Mouse (Mus musculus) lung, postnatal 10 days (tissue): ENCODE data around the gene Clic6.
A peak's percentile ranks its signal among the peaks of the same experiment; 100 is the strongest.

Experiments used
- DNase-seq: peaks from one replicate; pipeline ENCODE4 v3.0.0; 2021

The Clic6 gene

DNA sequence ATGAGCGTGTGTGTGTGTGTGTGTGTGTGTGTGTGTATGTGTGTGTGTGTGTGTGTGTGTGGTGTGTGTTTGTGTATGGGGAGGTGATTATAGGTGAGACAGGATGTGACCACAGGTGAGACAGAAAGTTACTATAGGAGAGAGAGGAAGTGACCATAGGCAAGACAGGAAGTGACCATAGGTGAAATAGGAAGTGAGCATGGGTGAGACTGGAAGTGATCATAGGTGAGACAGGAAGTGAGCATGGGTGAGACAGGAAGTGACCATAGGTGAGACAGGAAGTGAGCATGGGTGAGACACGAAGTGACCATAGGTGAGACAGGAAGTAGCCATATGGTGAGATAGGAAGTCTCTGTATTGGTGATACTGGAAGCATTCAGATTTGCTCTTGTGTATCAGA, 49.7 kb downstream of the Clic6 start:
- DNase-seq, result no peak

DNA sequence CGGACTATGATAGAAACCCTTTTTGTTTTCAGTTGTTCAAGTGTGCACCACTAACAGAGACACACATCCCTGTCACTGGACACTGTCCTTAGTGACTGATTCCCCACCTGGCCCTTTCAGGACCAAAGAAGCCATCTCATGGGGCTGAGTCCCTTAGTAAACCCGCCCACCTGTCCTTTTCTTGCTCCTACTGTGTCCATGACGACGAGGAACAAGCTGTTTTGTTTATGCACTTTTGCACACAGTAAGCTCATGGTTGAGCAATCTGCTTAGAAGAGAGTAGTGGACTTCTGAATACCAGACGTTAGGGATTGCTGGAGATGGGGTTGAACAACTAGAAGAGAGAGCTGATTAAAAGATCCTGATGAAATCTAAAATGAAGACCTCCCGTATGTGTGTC, 52.8 kb downstream of the Clic6 start:
- DNase-seq, result no peak

DNA sequence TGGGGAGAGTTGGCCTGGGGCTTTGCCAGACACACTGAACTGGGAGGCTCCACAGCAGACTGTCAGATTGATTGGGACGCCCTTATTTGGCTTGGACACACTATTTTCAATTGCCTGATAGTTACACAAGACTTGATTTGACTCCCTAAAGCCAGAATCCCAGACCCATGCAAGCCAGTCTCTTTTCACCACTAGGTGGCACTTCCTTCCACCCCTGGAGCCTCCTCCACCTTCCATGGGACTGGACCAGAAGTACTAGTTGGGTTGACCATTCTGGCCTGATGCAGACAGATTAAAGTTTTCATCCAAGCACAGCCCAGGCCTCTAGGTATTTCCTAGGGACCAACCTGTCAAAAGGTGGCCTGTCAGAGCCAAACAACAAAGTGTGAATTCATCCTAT, 58.7 kb downstream of the Clic6 start:
- DNase-seq, result peak; percentile 69

DNA sequence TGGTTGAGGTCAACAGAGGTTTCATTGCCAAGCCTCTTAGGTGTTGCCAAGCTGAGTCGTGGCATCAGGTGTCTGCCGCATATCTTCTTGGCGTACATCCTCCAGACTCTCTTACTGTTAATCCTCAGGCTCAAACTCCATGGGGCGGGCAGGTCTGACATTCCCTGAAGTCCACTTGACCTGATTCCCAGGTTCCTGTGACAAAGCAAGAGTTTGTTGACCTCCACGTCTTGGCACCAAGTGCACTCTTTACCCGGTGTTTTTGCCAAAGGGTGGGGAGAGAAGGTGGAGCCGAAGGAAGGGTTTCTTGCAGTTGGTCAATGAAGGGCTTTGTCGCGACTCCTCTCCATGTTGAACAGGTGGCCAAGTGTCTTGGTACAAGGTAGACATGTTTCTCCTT, 63.1 kb downstream of the Clic6 start:
- DNase-seq, result peak; percentile 53

DNA sequence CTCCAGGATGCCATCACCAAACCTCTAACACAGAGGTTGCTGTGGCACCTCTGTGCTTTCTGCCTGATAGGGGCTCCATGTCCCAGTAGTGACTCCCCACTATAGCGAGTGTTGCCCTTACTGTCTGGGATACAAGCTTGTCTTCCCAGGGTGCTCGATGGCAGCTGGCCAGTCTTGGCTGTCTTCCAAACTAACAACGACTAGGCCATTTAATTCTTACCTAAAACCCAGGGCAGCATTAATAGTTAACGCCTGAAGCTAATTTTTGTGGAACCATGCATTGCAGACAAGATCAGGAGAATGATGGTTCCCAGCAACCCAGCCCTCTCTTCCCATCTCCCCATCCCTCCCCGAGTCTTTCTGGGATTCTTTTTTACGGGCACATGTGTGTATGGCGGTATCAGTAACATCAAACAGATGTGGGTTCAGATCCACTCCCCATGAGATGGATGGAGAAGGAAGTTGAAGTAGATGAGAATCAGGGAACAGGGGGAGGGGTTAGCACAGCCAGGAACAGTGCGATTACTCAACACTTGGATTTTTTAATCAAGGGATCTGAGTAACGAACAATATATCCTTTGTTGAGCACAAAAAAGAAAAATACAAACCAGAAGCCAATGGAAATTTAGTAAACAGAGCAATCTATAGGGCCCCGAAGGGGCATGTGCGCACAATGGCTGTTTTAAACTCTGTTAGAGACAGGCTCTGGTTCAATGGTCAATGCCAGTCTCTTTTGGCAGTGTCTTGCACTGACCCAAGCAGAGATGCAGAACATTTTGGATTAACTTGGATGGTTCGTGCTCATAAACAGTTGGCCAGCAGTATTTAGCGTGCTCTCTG, 66.0 kb downstream of the Clic6 start:
- DNase-seq, result peak; percentile 14

DNA sequence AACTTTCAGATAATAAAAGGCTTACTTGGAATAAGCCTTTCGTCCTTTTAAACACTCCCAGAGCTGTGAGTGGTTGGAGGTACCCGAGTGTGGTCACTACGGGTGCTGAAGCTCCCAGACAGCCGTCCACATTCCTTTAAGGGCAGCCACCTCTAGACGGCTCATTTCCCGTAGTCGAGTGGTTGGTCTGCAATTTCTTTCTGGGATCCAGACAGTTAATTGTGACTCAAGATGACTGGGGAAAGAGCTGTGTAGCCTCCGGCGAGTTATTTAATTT, 66.5 kb downstream of the Clic6 start:
- no peak for DNase-seq

DNA sequence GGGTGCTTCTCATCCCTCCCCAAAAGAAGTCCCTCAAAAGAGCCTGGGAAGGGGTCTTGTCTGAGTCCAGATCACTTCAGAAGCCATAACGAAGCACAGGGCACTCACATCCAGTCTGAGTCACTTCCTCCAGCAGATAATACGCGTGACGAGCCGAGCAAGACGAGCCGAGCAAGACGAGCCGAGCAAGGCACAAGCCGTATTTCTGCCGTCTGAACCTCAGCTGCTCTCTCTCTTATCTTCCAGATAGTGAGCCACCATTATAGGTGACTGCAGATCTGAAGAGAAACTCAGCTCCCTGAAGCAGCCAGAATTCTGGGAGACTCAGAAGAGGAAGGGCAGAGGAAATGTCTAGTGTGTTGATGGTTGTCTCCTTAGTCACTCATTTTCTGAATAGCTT, 67.3 kb downstream of the Clic6 start:
- DNase-seq, result no peak

DNA sequence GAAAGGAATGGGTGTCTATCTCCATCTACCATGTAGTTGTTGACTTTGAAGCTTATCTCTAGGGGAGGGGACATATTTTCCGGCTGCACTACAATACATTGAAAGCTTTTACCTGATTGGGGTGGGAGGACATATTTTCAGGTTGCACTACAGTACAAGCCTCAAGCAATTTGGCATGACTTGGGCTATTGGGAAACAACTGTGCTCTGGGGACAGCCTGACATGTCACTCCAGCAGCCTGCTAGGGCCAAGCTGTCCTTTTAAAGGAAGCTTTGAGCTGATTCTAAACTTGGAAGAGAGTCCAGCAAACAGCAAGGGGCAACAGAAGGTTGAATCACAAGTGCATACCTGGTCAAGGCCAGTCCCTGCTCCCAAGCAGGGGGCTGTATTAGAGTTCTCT, 69.5 kb downstream of the Clic6 start:
- no peak for DNase-seq

DNA sequence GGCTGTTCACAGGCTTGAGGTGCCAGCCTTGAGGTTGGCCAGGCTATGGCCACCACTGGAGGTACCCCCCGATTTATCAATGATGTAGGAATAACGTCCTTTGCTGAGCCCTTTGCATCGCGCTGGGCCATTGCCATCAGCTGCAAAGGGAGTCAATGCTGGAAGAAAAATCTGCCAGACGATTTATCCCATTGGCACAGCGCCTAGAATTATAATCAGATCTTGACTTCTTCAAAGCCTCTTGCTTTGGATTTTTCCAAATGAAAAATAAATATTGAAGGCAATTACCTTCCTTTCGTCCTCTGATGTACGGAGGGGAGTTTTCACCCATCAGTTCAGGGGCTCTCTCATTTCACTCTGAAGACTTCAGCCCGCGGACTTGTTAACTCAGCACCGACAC, 79.8 kb downstream of the Clic6 start:
- DNase-seq, result no peak

DNA sequence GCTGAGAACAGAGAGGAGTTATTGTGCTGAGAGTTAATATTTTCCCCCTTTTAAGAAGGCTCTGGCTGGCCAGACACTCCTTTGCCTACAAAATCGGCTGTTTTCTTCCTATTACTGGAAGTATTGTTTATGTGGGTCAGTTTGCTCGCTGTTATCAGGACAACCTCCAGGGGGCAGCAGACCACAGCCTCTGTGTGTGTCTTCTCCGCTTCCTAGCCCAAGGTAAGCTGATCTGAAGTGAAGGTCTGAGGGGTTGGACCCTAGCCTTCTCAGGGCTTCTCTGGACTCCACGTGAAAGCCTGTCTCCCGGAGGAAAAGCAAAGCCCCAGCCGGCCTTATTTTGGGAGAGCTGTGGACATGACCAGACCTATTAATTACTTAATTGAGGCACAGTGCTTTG, 80.2 kb downstream of the Clic6 start:
- peak; percentile 91 for DNase-seq

DNA sequence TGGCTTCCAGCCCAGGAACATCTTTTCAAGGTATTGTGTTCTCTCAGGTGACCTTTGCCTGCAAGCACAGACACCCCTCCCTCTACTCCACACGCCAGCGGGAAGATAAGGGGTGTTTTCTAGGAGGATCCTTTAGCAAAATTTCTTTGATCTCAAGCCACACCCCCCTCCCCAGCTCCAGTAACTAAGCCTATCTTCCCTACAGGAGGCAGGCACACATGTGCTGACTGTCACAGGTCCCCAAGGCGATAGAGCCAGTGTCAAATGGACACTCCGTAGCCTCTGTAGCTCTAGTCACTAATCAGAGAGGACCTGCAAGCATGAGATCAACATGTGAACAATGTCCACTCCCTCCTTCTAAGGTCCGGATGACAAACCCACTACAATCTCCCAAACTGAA, 80.6 kb downstream of the Clic6 start:
- DNase-seq, result no peak

DNA sequence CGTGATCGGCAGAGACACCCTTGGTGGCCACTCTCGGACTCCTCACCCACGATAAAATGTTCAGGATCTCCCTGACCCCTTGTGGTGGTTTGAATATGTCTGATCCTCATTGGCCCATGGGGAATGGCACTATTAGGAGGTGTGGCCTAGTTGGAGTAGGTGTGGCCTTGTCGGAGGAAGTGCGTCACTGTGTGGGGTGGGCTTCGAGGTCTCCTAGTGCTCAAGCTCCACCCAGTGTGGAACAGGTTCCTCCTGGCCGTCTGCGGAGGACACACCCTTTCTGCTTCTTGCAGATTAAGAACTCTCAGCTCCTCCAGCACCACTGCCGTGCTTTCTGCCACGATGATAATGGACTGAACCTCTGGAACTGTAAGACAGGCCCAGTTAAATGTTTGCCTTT, 85.7 kb downstream of the Clic6 start:
- DNase-seq, result peak; percentile 24

DNA sequence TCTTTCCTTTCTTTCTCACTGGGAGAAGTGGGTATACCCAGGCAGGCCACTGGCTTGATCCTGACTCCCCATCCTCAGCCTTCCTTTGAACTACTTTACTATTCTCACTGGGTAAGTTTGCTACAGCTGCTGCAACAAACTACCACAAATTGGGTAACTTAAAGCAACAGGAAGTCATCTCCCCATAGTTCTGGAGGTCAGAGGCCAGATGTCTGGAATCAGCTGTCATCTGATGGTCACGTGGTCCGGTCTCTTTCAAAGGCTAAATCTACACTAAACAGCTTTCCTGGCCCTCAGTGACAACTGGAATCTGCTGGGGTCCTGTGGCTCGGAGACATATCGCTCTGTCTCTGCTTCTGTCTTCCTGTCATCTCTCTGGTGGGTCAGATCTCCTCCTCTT, 87.7 kb downstream of the Clic6 start:
- peak; percentile 45 for DNase-seq

DNA sequence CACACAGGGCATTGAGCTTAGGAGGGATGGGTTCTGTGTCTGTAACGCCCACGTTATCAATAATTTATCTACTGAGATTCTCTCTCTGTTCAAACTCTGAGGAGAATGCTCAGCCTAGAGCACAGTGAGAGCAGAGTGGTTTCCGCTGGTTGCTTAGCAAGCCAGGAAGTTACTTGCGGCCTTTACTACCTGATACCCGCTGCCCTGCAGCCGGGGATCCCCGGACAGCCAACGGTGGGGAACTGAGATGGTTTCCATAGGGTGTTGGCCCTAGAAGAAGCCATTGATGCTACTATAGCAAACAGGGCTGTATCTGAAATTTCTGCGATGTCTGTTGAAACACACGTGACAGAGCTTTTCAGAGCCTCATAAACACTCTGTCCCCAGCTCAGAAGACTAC, 90.3 kb downstream of the Clic6 start:
- DNase-seq, result no peak

DNA sequence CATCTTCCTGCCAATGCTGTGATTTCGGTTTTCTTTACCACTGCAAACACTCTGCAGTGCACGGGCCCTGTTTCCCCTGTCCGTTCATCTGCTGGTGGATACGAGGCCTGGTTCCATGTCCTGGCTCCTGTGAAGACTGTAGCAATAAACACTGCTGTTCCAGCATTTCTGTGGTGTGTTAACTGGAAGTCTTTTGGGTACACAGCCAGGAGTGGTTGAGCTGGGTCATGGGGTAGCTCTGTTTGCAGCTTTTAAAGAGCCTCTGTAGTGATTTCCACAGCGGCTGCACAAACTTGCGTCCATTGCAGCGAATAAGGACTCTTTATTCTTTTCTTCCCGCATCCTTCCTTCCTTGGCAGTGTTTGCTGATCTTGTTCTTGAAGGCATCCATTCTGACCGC, 91.8 kb downstream of the Clic6 start:
- peak; percentile 46 for DNase-seq

DNA sequence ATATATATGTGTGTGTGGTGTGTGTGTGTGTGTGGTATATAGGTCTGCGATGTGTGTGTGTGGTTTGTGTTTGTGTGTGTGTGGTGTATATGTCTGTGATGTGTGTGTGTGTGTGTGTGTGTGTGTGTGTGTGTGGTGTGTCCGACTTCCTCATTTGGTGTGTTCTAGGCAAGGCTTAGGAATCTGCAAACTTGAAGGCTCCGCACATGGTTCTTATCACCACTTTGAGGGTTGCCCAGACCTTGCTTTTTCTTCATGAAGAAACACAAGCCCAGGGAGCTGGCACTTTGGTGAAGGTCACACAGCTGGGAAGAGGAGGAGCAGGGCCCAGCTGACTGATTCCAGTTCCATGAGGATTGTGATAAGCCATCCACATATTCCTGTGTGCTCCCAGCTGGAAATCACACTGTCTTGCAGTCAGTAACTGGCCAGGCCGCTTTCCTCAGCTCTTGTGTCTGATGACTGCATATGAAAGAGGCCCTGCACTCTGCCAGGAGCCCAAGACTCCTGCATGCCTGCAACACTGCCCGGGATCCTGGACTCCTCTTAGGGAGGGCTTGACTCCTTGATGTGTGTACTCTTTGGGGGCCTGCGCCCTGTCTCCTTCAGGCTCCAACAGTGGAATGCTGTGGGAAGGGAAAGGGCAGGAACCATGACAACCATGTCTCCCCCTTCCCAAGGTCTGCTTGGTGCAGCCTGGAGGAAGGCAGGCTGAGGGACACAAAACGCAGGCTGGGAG, 93.5 kb downstream of the Clic6 start:
- DNase-seq, result no peak

DNA sequence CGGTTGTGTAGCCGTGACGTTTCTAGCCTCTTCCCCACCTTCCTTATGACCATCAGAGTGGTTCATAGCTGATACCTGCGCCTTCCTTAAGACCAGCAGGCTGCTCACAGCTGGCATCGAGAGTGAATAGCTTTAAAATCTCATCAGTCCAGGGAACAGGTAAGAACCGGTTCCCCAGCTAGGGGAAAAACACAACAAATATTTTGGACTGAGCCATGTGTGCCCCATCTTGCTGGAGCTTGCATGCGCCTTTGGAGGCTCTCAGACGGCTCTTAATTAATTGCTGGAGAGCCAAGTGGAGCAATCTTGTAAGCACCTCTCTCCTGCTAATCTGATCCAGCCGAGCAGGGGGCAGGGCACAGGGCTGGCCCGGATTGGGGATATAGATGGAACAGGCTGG, 95.4 kb downstream of the Clic6 start:
- DNase-seq, result no peak

DNA sequence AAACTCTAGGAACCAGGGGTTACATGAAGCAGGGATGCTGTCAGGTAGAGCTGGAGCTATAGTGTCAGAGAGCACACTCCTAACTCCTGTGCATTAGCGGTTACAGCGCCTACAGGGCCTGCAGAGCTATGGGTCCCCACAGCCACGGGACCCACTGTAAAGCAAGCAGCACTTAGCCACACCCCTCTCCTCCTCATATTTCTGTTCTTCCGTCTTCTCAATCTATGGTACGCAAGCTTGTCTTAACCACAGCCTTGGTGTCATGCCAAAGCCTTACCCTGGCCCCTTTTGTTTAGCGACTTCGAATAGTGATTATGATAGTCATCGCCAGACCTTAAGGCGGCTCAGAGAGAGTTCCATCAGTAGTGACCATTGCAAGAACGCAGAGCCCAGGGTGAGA, 96.2 kb downstream of the Clic6 start:
- DNase-seq, result no peak

DNA sequence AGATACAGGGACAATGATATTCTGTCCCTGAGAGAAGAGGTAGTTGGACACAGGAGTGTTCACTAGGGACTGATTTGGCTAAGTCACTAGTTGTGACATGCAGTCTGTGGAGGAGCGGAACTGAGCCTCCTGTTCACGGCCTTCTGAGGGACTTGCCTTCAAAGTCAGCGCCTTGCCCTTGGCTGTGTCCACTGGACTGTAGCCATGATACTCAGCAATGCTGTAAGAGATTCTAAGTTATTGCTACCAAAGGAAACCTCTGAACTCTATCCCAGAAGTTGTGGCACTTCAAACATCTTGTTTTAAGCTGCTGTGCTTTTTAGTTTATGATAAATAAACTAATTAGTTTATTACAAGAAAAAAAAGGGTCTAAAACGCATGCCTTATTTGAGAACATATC, 102.3 kb downstream of the Clic6 start:
- DNase-seq, result no peak
